Mouse (Mus musculus) megakaryocyte, embryonic 14.5 days (primary cell): ENCODE data around the gene Rap1gap.

ENCODE experiments used
- FLI1 ChIP-seq: IDR thresholded peaks from 2 replicates; pipeline ENCODE4 v1.6.1; 2012; ENCODE audit warnings: low read length, inconsistent platforms, mixed read lengths
- GATA1 ChIP-seq: IDR thresholded peaks from 3 replicates; pipeline ENCODE4 v1.6.1; 2012; ENCODE audit warnings: mixed read lengths, low read length, inconsistent platforms, borderline replicate concordance

DNA sequence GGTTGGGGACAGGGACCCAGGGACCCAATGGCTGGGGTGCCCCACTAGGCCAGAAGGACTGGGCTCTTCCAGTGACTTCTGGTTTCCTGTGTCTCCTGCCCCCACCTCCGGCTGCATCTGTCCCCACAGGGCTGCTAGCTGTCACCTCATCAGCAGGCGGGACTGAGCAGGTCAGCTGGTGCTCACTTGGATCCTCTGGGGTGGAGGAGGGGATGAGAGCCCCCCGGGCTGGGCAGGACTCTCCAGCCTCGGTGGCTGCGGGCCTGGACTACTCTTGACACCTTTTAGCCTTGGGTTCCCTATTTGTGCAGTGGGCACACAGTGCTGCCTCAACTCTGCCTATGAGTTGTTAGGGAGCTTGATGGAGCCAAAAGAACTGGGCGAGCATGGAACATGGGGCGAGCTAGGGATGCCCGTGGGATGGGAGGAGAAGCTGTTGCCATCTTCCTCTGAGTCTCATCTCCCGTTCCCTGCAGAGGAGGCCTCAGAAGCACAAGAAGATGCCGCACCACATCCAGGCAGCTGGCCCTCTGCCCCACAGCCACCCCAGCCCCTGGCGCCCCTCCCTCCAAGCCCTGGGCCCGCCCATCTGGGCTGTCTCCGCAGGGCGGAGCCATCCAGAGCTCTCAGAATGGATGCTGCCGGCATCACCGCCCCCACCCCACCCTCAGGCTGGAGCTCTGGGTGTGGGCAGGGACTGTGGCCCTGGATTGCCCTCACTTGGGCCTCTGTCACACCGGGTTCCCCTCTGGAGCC, 64.1 kb downstream of the Rap1gap start:
- no peak for TF ChIP-seq GATA1
- TF ChIP-seq FLI1, result no peak
